Mouse (Mus musculus): ENCODE measurements around the gene Snip1. TPM values are rescaled to one million over a fixed set of nuclear protein-coding genes. Genes with fewer than 3 reads are reported as not detected.

Snip1 gene
- polyA plus RNA-seq, 1 experiment from 2014 or later, result 35.9 TPM

DNA sequence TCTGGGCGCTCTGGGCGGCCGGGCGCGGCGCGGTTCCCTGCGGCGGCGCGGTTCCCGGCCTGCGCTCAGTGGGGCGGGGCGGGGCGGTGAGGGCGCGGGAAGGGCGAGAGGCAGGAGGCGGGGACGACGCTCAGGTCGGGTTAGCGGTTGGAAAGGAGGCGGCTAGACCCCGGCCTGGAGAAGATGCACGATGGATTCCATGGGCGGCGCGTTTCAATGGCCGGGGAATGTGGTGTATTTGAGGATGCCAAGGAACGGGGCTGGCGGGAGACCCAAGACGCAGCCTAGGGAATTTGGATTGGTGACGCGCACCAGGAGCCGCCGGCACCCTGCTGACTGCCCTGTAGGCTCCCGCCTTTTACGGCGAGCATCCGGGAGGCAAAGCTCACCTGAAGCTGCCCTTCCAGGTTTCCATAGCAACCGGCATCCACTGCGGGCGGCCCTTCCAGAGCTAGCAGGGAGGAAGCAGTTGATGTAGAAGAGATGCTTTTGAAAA lies 18.9 kb downstream of the Snip1 start:
- peak; percentile 94 for ATAC-seq (ENCODE audit: insufficient read depth, low FRiP score, low TSS enrichment)
- under 1% methylated on average over 45 of the region's 45 CpGs for WGBS
- Histone ChIP-seq H3K4me1 (ENCODE audit: control insufficient read depth, insufficient read depth, low read length) (peaks cover 5% of the 10 kb centered on the region), H3K9ac (ENCODE audit: low read length) (peak overlapping the region; percentile 93), H3K9me3 (ENCODE audit: control insufficient read depth, low read length) (no peaks in the 10 kb centered on the region), H3K27ac (ENCODE audit: low read depth, low read length) (peak overlapping the region; percentile 96), H3K4me3 (ENCODE audit: low read depth, low read length) (peak overlapping the region; percentile 86), H3K36me3 (ENCODE audit: control insufficient read depth, insufficient read depth, low read length) (no peaks in the 10 kb centered on the region; the same call in 1 of the 2 replicates), H3K4me2 (ENCODE audit: low read depth) (peak overlapping the region; percentile 79), H3K27me3 (ENCODE audit: control insufficient read depth, insufficient read depth, low read length) (no peaks in the 10 kb centered on the region)
- DNase-seq (ENCODE audit: low spot score), result no peak

DNA sequence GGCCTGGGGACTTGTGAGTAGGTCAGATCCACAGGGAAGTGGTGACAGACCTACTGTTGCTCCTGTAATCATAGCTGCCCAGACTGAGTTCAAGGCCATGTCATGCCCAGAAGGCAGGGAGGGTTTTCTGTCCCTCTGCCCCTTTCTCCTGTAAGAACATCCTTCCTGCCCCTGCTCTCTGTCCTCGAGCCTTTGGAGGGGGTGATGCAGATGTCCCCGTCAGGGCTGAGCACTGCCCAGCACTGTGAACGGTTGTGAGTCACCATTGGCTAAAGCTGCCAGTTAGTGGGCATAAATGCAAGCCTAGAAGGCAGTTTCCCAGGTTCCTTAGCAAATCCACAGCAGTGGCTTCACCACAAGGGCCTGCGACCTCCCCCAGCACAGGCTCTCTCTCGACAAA lies 26.6 kb downstream of the Snip1 start:
- ATAC-seq (ENCODE audit: insufficient read depth, low FRiP score, low TSS enrichment) (no peak), DNase-seq (ENCODE audit: low spot score) (no peak)
- H3K4me2 ChIP-seq (ENCODE audit: low read depth), result no peak overlapping the region
- no peak overlapping the region for H3K4me3 ChIP-seq (ENCODE audit: low read depth, low read length)
- H3K9ac ChIP-seq (ENCODE audit: low read length), result no peak overlapping the region
- 95% methylated on average over 5 of the region's 5 CpGs for WGBS
- no peak overlapping the region for H3K27ac ChIP-seq (ENCODE audit: low read depth, low read length)
- no peaks in the 10 kb centered on the region for H3K4me1 ChIP-seq (ENCODE audit: control insufficient read depth, insufficient read depth, low read length)
- no peaks in the 10 kb centered on the region for H3K9me3 ChIP-seq (ENCODE audit: control insufficient read depth, low read length)
- H3K27me3 ChIP-seq (ENCODE audit: control insufficient read depth, insufficient read depth, low read length), result no peaks in the 10 kb centered on the region
- peaks cover 2% of the 10 kb centered on the region for H3K36me3 ChIP-seq (ENCODE audit: control insufficient read depth, insufficient read depth, low read length)

DNA sequence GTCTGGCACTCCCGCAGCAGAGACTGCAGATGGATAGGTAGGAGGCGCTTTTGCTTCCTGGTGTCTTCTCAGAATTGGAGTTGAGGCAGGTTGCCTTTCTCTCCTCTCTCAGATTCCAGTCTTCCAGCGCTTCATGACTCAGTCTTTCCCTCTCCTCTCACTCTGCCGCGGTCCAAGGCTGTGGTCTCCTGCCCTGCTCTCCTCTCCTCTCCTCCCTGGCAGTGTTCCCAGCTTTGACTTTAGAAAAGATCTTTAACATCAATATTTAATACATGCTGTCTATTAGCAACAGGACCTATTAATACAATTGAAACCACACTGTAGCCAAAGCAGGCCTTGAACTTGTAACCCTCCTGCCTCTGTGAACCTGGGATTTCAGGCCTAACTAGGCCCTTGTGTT lies 29.6 kb downstream of the Snip1 start:
- H3K4me3 ChIP-seq (ENCODE audit: low read depth, low read length), result no peak overlapping the region
- no peak overlapping the region for H3K9ac ChIP-seq (ENCODE audit: low read length)
- no peak overlapping the region for H3K4me2 ChIP-seq (ENCODE audit: low read depth)
- no peak for ATAC-seq (ENCODE audit: insufficient read depth, low FRiP score, low TSS enrichment)
- DNase-seq (ENCODE audit: low spot score), result no peak
- H3K27me3 ChIP-seq (ENCODE audit: control insufficient read depth, insufficient read depth, low read length), result no peaks in the 10 kb centered on the region
- no peaks in the 10 kb centered on the region for H3K4me1 ChIP-seq (ENCODE audit: control insufficient read depth, insufficient read depth, low read length)
- 93% methylated on average over 5 of the region's 5 CpGs for WGBS
- no peaks in the 10 kb centered on the region for H3K9me3 ChIP-seq (ENCODE audit: control insufficient read depth, low read length)
- H3K27ac ChIP-seq (ENCODE audit: low read depth, low read length), result no peak overlapping the region
- H3K36me3 ChIP-seq (ENCODE audit: control insufficient read depth, insufficient read depth, low read length), result no peaks in the 10 kb centered on the region; the same call in 1 of the 2 replicates

DNA sequence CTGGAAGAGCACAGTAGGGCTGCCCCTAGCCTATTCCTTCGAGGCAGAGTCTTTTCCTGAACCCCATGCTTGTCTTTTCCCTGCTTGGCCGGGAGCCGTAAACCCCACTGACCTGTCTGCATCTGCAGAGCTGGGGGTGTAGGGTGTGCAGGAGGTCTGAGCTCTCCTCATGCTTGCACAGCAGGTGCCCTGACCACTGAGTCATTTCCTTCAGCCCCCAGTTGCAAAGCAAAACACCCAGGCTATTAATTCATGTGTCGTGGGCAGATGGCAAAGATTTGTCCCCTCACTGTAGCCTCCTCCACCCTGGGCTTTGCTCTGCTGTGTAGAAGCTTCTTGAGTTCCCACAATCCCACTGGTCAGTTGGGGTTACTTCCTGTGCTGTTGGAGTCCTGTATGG lies 30.9 kb downstream of the Snip1 start:
- H3K27ac ChIP-seq (ENCODE audit: low read depth, low read length), result no peak overlapping the region
- DNase-seq (ENCODE audit: low spot score), result no peak
- ATAC-seq (ENCODE audit: insufficient read depth, low FRiP score, low TSS enrichment), result no peak
- no peaks in the 10 kb centered on the region for H3K27me3 ChIP-seq (ENCODE audit: control insufficient read depth, insufficient read depth, low read length)
- no peak overlapping the region for H3K4me3 ChIP-seq (ENCODE audit: low read depth, low read length)
- WGBS, result 77% methylated on average over 4 of the region's 4 CpGs
- H3K9ac ChIP-seq (ENCODE audit: low read length), result no peak overlapping the region
- H3K4me2 ChIP-seq (ENCODE audit: low read depth), result no peak overlapping the region
- no peaks in the 10 kb centered on the region for H3K36me3 ChIP-seq (ENCODE audit: control insufficient read depth, insufficient read depth, low read length)
- H3K9me3 ChIP-seq (ENCODE audit: control insufficient read depth, low read length), result no peaks in the 10 kb centered on the region
- H3K4me1 ChIP-seq (ENCODE audit: control insufficient read depth, insufficient read depth, low read length), result no peaks in the 10 kb centered on the region

DNA sequence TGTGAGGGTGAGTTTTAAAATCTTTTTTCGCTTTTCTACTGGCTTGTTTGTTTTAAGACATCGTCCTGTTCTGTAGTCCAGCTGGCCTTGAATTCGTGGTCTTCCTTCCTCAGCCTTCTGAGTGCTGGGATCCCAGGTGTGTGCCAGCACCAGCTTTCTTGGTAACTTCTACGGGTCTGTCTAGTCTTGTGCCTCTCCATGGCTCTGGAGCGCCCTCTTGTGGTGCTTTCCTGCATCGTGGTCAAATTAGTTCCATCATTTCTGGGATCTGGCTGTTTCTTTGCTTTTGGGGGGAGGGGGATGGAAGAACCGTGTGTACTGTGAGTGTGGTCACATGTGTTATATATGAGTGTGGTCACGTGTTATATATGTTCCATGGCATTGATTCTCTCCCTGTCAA lies 33.0 kb downstream of the Snip1 start:
- 9% methylated on average over 8 of the region's 8 CpGs for WGBS
- Histone ChIP-seq H3K4me3 (ENCODE audit: low read depth, low read length) (no peak overlapping the region), H3K36me3 (ENCODE audit: control insufficient read depth, insufficient read depth, low read length) (peaks cover 3% of the 10 kb centered on the region; the same call in 1 of the 2 replicates), H3K9ac (ENCODE audit: low read length) (no peak overlapping the region), H3K27ac (ENCODE audit: low read depth, low read length) (no peak overlapping the region), H3K4me1 (ENCODE audit: control insufficient read depth, insufficient read depth, low read length) (no peaks in the 10 kb centered on the region), H3K4me2 (ENCODE audit: low read depth) (no peak overlapping the region), H3K9me3 (ENCODE audit: control insufficient read depth, low read length) (no peaks in the 10 kb centered on the region), H3K27me3 (ENCODE audit: control insufficient read depth, insufficient read depth, low read length) (no peaks in the 10 kb centered on the region)
- DNase-seq (ENCODE audit: low spot score) (peak; percentile 85), ATAC-seq (ENCODE audit: insufficient read depth, low FRiP score, low TSS enrichment) (no peak)

DNA sequence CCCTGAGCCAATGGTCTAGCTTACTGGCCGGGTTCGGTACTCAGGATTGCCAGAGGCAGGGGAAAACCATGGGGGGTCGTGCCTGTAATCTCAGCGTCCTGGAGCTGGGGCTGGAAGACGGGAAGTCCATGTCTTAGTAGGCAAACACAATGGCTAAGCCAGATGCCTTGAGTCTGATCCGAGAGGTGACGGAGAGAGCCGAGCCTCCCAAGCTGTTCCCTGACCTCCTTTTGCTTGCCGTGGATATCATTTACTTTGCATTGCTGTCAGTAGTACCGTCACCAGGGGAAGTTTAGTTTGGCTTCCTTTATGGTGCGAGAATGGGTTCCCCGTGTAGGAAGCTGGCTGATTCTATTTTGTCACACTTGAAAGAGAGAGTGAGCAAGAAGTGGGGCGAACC lies 34.9 kb downstream of the Snip1 start:
- Histone ChIP-seq H3K4me3 (ENCODE audit: low read depth, low read length) (no peak overlapping the region), H3K4me1 (ENCODE audit: control insufficient read depth, insufficient read depth, low read length) (no peaks in the 10 kb centered on the region), H3K27ac (ENCODE audit: low read depth, low read length) (no peak overlapping the region), H3K27me3 (ENCODE audit: control insufficient read depth, insufficient read depth, low read length) (no peaks in the 10 kb centered on the region), H3K36me3 (ENCODE audit: control insufficient read depth, insufficient read depth, low read length) (peaks cover 4% of the 10 kb centered on the region), H3K4me2 (ENCODE audit: low read depth) (no peak overlapping the region), H3K9me3 (ENCODE audit: control insufficient read depth, low read length) (no peaks in the 10 kb centered on the region), H3K9ac (ENCODE audit: low read length) (no peak overlapping the region)
- DNase-seq (ENCODE audit: low spot score) (no peak), ATAC-seq (ENCODE audit: insufficient read depth, low FRiP score, low TSS enrichment) (no peak)
- 78% methylated on average over 13 of the region's 13 CpGs for WGBS

DNA sequence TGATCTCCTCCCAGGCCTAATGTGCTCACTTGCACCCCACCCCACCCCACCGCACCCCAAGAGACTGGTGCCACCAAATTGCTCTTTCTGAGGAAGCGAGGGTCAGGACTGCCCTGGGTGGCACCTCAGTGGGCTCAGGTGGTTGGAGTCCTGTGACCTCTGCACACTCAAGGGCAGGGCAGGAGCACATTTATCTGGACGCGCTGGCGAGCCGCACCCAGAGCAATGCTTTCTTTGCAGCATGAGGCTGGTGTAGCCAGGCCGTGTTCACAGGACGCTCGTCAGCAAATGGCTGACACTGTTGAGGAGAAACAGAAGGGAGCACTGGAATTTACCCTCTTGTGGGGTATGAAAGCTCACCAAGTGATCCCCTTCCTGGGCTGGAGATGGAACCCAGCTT lies 38.9 kb downstream of the Snip1 start:
- no peak overlapping the region for H3K4me3 ChIP-seq (ENCODE audit: low read depth, low read length)
- no peaks in the 10 kb centered on the region for H3K27me3 ChIP-seq (ENCODE audit: control insufficient read depth, insufficient read depth, low read length)
- no peak overlapping the region for H3K9ac ChIP-seq (ENCODE audit: low read length)
- H3K36me3 ChIP-seq (ENCODE audit: control insufficient read depth, insufficient read depth, low read length), result peaks cover 6% of the 10 kb centered on the region
- no peak for ATAC-seq (ENCODE audit: insufficient read depth, low FRiP score, low TSS enrichment)
- no peak for DNase-seq (ENCODE audit: low spot score)
- WGBS, result 92% methylated on average over 9 of the region's 9 CpGs
- H3K27ac ChIP-seq (ENCODE audit: low read depth, low read length), result no peak overlapping the region
- no peaks in the 10 kb centered on the region for H3K9me3 ChIP-seq (ENCODE audit: control insufficient read depth, low read length)
- H3K4me2 ChIP-seq (ENCODE audit: low read depth), result no peak overlapping the region
- H3K4me1 ChIP-seq (ENCODE audit: control insufficient read depth, insufficient read depth, low read length), result no peaks in the 10 kb centered on the region

DNA sequence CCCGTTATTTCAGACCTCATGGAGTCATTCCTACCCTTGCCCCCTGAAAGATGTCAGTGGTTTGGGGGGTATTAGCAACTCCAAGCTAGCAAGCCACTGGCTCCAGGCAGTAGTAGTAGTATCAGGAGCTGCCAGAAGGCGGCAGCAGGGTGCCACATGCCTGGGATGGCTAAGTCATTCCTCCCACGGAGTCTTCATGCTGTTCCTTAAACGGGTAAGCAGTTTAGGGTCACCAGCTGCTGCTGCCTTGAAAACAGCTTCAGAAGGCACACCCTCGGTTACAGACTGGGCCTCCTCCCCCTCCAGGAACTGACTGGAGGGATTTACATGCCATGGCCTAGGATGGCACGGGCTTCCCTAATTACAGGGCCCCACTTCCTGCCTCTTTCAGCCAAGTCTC lies 48.2 kb downstream of the Snip1 start:
- peak; percentile 82 for DNase-seq (ENCODE audit: low spot score)
- peaks cover 5% of the 10 kb centered on the region; the same call in 1 of the 2 replicates for H3K4me1 ChIP-seq (ENCODE audit: control insufficient read depth, insufficient read depth, low read length)
- H3K36me3 ChIP-seq (ENCODE audit: control insufficient read depth, insufficient read depth, low read length), result no peaks in the 10 kb centered on the region
- H3K27ac ChIP-seq (ENCODE audit: low read depth, low read length), result no peak overlapping the region
- H3K9me3 ChIP-seq (ENCODE audit: control insufficient read depth, low read length), result no peaks in the 10 kb centered on the region
- no peak overlapping the region for H3K9ac ChIP-seq (ENCODE audit: low read length)
- ATAC-seq (ENCODE audit: insufficient read depth, low FRiP score, low TSS enrichment), result peak; percentile 38; the same call in 1 of the 2 replicates
- no peaks in the 10 kb centered on the region for H3K27me3 ChIP-seq (ENCODE audit: control insufficient read depth, insufficient read depth, low read length)
- H3K4me3 ChIP-seq (ENCODE audit: low read depth, low read length), result no peak overlapping the region
- H3K4me2 ChIP-seq (ENCODE audit: low read depth), result no peak overlapping the region
- WGBS, result 7% methylated on average over 6 of the region's 6 CpGs

DNA sequence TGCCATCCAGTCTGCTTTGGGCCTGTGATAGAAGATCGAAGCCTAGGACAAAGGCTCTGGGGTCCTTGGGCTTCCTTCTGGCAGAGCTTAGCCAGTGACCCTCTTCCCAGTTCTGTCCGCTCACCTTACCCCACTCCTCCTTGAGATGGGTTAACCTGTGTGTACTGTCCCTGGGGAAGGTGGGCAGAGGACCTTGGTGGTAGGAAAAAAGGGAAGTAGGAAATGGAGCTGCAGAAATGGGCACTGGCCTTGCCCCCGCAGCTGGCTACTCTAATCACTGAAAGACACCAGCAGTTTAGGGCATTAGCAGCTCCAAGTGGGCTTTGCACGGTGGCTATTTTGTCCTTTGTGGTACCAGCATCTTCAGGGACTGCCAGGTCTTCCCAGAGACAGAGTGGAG lies 48.6 kb downstream of the Snip1 start:
- 0 out of 2 replicates have a peak overlapping the region, but pooled peaks have one; percentile 5 for H3K9ac ChIP-seq (ENCODE audit: low read length)

More for the DNA sequence above, 48.6 kb downstream of the Snip1 start:
- Histone ChIP-seq H3K4me2 (ENCODE audit: low read depth) (no peak overlapping the region), H3K27ac (ENCODE audit: low read depth, low read length) (no peak overlapping the region), H3K36me3 (ENCODE audit: control insufficient read depth, insufficient read depth, low read length) (no peaks in the 10 kb centered on the region), H3K4me1 (ENCODE audit: control insufficient read depth, insufficient read depth, low read length) (peaks cover 5% of the 10 kb centered on the region; the same call in 1 of the 2 replicates), H3K27me3 (ENCODE audit: control insufficient read depth, insufficient read depth, low read length) (no peaks in the 10 kb centered on the region), H3K4me3 (ENCODE audit: low read depth, low read length) (no peak overlapping the region), H3K9me3 (ENCODE audit: control insufficient read depth, low read length) (no peaks in the 10 kb centered on the region)
- 78% methylated on average over 4 of the region's 4 CpGs for WGBS
- DNase-seq (ENCODE audit: low spot score) (no peak), ATAC-seq (ENCODE audit: insufficient read depth, low FRiP score, low TSS enrichment) (no peak)
